Mouse (Mus musculus): ENCODE measurements around the gene Piwil4.
A peak's percentile ranks its signal among the peaks of the same experiment; 100 is the strongest.
"Not testable (repeated sequence)": the region's sequence is repeated elsewhere in the genome, so short reads cannot be mapped to it uniquely, and the experiment has no call there.

The Piwil4 gene

GRCm38 (mm10) chr9:14671965-14672364 is 68.6 kb downstream of the Piwil4 start:
- DNase-seq (ENCODE audit: low spot score in 2 of 2) = not testable (repeated sequence)

- DNase-seq (ENCODE audit: low spot score in 2 of 2) = no peak
Measured at GRCm38 (mm10) chr9:14668382-14668781, 72.2 kb downstream of the Piwil4 start.

- DNase-seq (ENCODE audit: low spot score in 2 of 2) = no peak
Measured at GRCm38 (mm10) chr9:14666071-14666470, 74.5 kb downstream of the Piwil4 start.

GRCm38 (mm10) chr9:14663591-14663990 is 76.9 kb downstream of the Piwil4 start:
- no peak for DNase-seq (ENCODE audit: low spot score in 2 of 2)

- DNase-seq (ENCODE audit: low spot score in 2 of 2) = peak in 1 of 2 experiments; percentile 48
Measured at GRCm38 (mm10) chr9:14662876-14663275, 77.7 kb downstream of the Piwil4 start.

- DNase-seq (ENCODE audit: low spot score in 2 of 2) = peak in 1 of 2 experiments; percentile 70
Measured at GRCm38 (mm10) chr9:14662138-14662537, 78.4 kb downstream of the Piwil4 start.

- DNase-seq (ENCODE audit: low spot score in 2 of 2) = no peak
Measured at GRCm38 (mm10) chr9:14657926-14658325, 82.6 kb downstream of the Piwil4 start.

GRCm38 (mm10) chr9:14654010-14654409 is 86.5 kb downstream of the Piwil4 start:
- no peak for DNase-seq (ENCODE audit: low spot score in 2 of 2)

- no peak for DNase-seq (ENCODE audit: low spot score in 2 of 2)
Measured at GRCm38 (mm10) chr9:14652761-14653160, 87.8 kb downstream of the Piwil4 start.

GRCm38 (mm10) chr9:14647849-14648248 is 92.7 kb downstream of the Piwil4 start:
- no peak for DNase-seq (ENCODE audit: low spot score in 2 of 2)

- DNase-seq (ENCODE audit: low spot score in 2 of 2) = no peak
Measured at GRCm38 (mm10) chr9:14646641-14647040, 93.9 kb downstream of the Piwil4 start.

Measured in urinary bladder, adult 18-20 months (tissue).